Mouse (Mus musculus) neural tube, embryonic 14.5 days (tissue): Measurements from ENCODE around the gene 4930402K13Rik. TPM values are rescaled to one million over a fixed set of nuclear protein-coding genes. Genes with fewer than 3 reads are reported as not detected.

Experiments used
- ATAC-seq: fragments of 200-750 bp; cut with Nextera tagmentation; 2 replicates; pipeline ENCODE4 v1.8.0; 2017; ENCODE audit warnings: low read depth, mild to moderate bottlenecking, moderate TSS enrichment, moderate library complexity
- H3K27ac ChIP-seq: fragments of 300-500 bp; sonication (generic); 2 replicates; pipeline ENCODE4 v1.5.1; 2014; ENCODE audit warnings: low read depth, mild to moderate bottlenecking, control low read depth, low read length, moderate library complexity, mixed read lengths
- H3K27me3 ChIP-seq: fragments of 300-500 bp; sonication (generic); 2 replicates; pipeline ENCODE4 v1.6.1; 2014; ENCODE audit warnings: low read length; ENCODE audit not compliant: control insufficient read depth, insufficient read depth
- H3K36me3 ChIP-seq: fragments of 300-500 bp; sonication (generic); 2 replicates; pipeline ENCODE4 v1.6.1; 2014; ENCODE audit warnings: low read length, mixed read lengths; ENCODE audit not compliant: control insufficient read depth, insufficient read depth
- H3K4me1 ChIP-seq: fragments of 300-500 bp; sonication (generic); 2 replicates; pipeline ENCODE4 v1.6.1; 2014; ENCODE audit warnings: low read length; ENCODE audit not compliant: control insufficient read depth, insufficient read depth
- H3K4me2 ChIP-seq: fragments of 300-500 bp; sonication (generic); 2 replicates; pipeline ENCODE4 v1.6.1; 2014; ENCODE audit warnings: mild to moderate bottlenecking, low read depth, low read length, control low read depth
- H3K4me3 ChIP-seq: fragments of 300-500 bp; sonication (generic); 2 replicates; pipeline ENCODE4 v1.5.1; 2014; ENCODE audit warnings: low read depth, low read length, control low read depth, mixed read lengths
- H3K9ac ChIP-seq: fragments of 300-500 bp; sonication (generic); replicated peaks from 2 replicates; pipeline ENCODE4 v1.6.1; 2014; ENCODE audit warnings: low read depth, mild to moderate bottlenecking, control low read depth, low read length, mixed read lengths
- H3K9me3 ChIP-seq: fragments of 300-500 bp; sonication (generic); 2 replicates; pipeline ENCODE4 v1.6.1; 2016; ENCODE audit warnings: low read length; ENCODE audit not compliant: control insufficient read depth
- WGBS: fragments of 180-500 bp; shearing (Covaris S2); extraction: QIAGEN DNeasy Blood & Tissue Kit; methylation state at CpG from one replicate; pipeline ENCODE4 v1.1.7; 2014; 5-methylcytosine and 5-hydroxymethylcytosine counted together
- polyA plus RNA-seq: library from polyadenylated mRNA; unstranded; fragments of >200 nt; fragmentation: Nextera tagmentation; extraction: Ambion mirVana; gene quantifications from 2 replicates; pipeline ENCODE4 v1.2.1, GENCODE M21; 2014

The 4930402K13Rik gene
- polyA plus RNA-seq, 1 experiment from 2014 or later = not detected

- Histone ChIP-seq H3K4me3 (no peak overlapping the region), H3K36me3 (no peaks in the 10 kb centered on the region), H3K4me2 (no peak overlapping the region), H3K4me1 (no peaks in the 10 kb centered on the region), H3K27me3 (no peaks in the 10 kb centered on the region), H3K9ac (no peak overlapping the region), H3K9me3 (no peaks in the 10 kb centered on the region), H3K27ac (no peak overlapping the region)
- WGBS = 84% methylated on average over 4 of the region's 4 CpGs
- ATAC-seq = no peak
These were observed 35.1 kb downstream of the 4930402K13Rik start for GRCm38 (mm10) chrX:9139290-9139948.

DNA sequence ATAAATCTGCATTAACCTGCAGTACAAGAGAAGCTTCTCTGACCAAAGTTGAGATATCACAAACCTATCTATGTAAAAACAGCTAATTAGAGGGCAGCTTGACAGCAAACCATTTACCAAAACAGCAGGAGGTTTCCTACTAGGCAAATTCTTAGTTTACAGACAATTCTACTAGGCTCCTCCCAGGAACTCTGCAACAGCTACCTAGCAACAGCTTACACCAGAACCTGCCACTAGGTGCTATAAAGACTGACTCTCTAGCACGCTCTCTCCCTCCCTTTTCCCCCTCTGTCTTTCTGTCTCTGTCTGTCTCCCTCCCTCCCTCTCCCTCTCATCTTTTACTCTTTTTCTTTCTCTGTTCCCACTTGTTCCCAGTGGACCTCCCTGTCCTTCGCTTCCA, 38.3 kb downstream of the 4930402K13Rik start:
- H3K27ac ChIP-seq = no peak overlapping the region
- no peaks in the 10 kb centered on the region for H3K4me1 ChIP-seq
- H3K9me3 ChIP-seq = no peaks in the 10 kb centered on the region
- H3K9ac ChIP-seq = no peak overlapping the region
- H3K27me3 ChIP-seq = no peaks in the 10 kb centered on the region
- no peak for ATAC-seq
- H3K4me2 ChIP-seq = no peak overlapping the region
- 31% methylated on average over 2 of the region's 2 CpGs for WGBS
- no peaks in the 10 kb centered on the region for H3K36me3 ChIP-seq
- H3K4me3 ChIP-seq = no peak overlapping the region

Other genes with a start within 250 kb of the 4930402K13Rik start
- not detected in 2 replicates for gene Gm5751, start 230.3 kb upstream of the 4930402K13Rik start, polyA plus RNA-seq
- 34.3 and 37.4 TPM in 2 replicates for gene B630019K06Rik, start 212.2 kb upstream of the 4930402K13Rik start, polyA plus RNA-seq
- not detected in 2 replicates for gene Fthl17b, start 141.6 kb upstream of the 4930402K13Rik start, polyA plus RNA-seq
- not detected in 2 replicates for gene Fthl17c, start 128.0 kb upstream of the 4930402K13Rik start, polyA plus RNA-seq
- gene Fthl17d, start 117.8 kb upstream of the 4930402K13Rik start, polyA plus RNA-seq = not detected in 2 replicates
- not detected in 2 replicates for gene Fthl17e, start 71.1 kb upstream of the 4930402K13Rik start, polyA plus RNA-seq
- gene Fthl17f, start 41.5 kb upstream of the 4930402K13Rik start, polyA plus RNA-seq = not detected in 2 replicates
- gene Lancl3, start 95.3 kb downstream of the 4930402K13Rik start, polyA plus RNA-seq = 2.5 and 3.6 TPM in 2 replicates
- 0.39 TPM in 1 of 2 replicates, not detected in the other for gene Gm14862, start 152.3 kb downstream of the 4930402K13Rik start, polyA plus RNA-seq
- gene Xk, start 168.2 kb downstream of the 4930402K13Rik start, polyA plus RNA-seq = 7.3 TPM in 2 replicates
- not detected in 2 replicates for gene H2al1m, start 179.2 kb downstream of the 4930402K13Rik start, polyA plus RNA-seq
- not detected in 2 replicates for gene H2al1k, start 246.1 kb downstream of the 4930402K13Rik start, polyA plus RNA-seq